Mouse (Mus musculus): ENCODE results near the gene Gm11733. TPM values are rescaled to one million over a fixed set of nuclear protein-coding genes. Genes with fewer than 3 reads are reported as not detected.
"Not testable (repeated sequence)": the region's sequence is repeated elsewhere in the genome, so short reads cannot be mapped to it uniquely, and the experiment has no call there.

Gene Gm11733
- not detected for total RNA-seq (2021)

- intact Hi-C loops (cut with DNase I): no loop called here
Measured at GRCm38 (mm10) chr11:117484198-117484597, at the start of gene Gm11733. TSS of gene Gm11733 (plus strand) at chr11:117484368.

GRCm38 (mm10) chr11:117436401-117437109, 47.6 kb upstream of the Gm11733 start:
- no peak for DNase-seq (ENCODE audit: low spot score)
- intact Hi-C loops (cut with DNase I): no loop called here

More at GRCm38 (mm10) chr11:117484198-117484597, at the start of gene Gm11733:
- no peak for DNase-seq (ENCODE audit: low spot score)

GRCm38 (mm10) chr11:117437110-117437490, 47.1 kb upstream of the Gm11733 start:
- DNase-seq (ENCODE audit: low spot score): no peak
- intact Hi-C loops (cut with DNase I): no loop called here

GRCm38 (mm10) chr11:117438363-117438762, 45.8 kb upstream of the Gm11733 start:
- no peak for DNase-seq (ENCODE audit: low spot score)
- intact Hi-C loops (cut with DNase I): no loop called here

- DNase-seq (ENCODE audit: low spot score): no peak
- intact Hi-C loops (cut with DNase I): no loop called here
Measured at GRCm38 (mm10) chr11:117440865-117441425, 43.2 kb upstream of the Gm11733 start.

- intact Hi-C loops (cut with DNase I): no loop called here
- no peak for DNase-seq (ENCODE audit: low spot score)
Measured at GRCm38 (mm10) chr11:117444090-117444489, 40.1 kb upstream of the Gm11733 start.

GRCm38 (mm10) chr11:117445707-117446106, 38.5 kb upstream of the Gm11733 start:
- DNase-seq (ENCODE audit: low spot score): no peak
- intact Hi-C loops (cut with DNase I): no loop called here

GRCm38 (mm10) chr11:117454086-117454485, 30.1 kb upstream of the Gm11733 start:
- DNase-seq (ENCODE audit: low spot score): no peak
- intact Hi-C loops (cut with DNase I): loop anchor here (10.0 kb wide), 1 partner anchor 249 kb away; no protein-coding TSS in a partner anchor

- no peak for DNase-seq (ENCODE audit: low spot score)
- intact Hi-C loops (cut with DNase I): loop anchor here (10.0 kb wide), 1 partner anchor 254 kb away; no protein-coding TSS in a partner anchor
Measured at GRCm38 (mm10) chr11:117459148-117459547, 25.0 kb upstream of the Gm11733 start.

- DNase-seq (ENCODE audit: low spot score): no peak
- intact Hi-C loops (cut with DNase I): no loop called here
Measured at GRCm38 (mm10) chr11:117462202-117462864, 21.8 kb upstream of the Gm11733 start.

GRCm38 (mm10) chr11:117463416-117463815, 20.8 kb upstream of the Gm11733 start:
- intact Hi-C loops (cut with DNase I); DNase-seq (ENCODE audit: low spot score): not testable (repeated sequence)

GRCm38 (mm10) chr11:117466292-117466691, 17.9 kb upstream of the Gm11733 start:
- DNase-seq (ENCODE audit: low spot score): no peak
- intact Hi-C loops (cut with DNase I): no loop called here

- intact Hi-C loops (cut with DNase I): no loop called here
Measured at GRCm38 (mm10) chr11:117466911-117467310, 17.3 kb upstream of the Gm11733 start.

GRCm38 (mm10) chr11:117468585-117469363, 15.4 kb upstream of the Gm11733 start:
- DNase-seq (ENCODE audit: low spot score): no peak
- intact Hi-C loops (cut with DNase I): no loop called here

More at GRCm38 (mm10) chr11:117466911-117467310, 17.3 kb upstream of the Gm11733 start:
- no peak for DNase-seq (ENCODE audit: low spot score)

- no peak for DNase-seq (ENCODE audit: low spot score)
- intact Hi-C loops (cut with DNase I): no loop called here
Measured at GRCm38 (mm10) chr11:117469724-117470123, 14.4 kb upstream of the Gm11733 start.

- intact Hi-C loops (cut with DNase I): no loop called here
- no peak for DNase-seq (ENCODE audit: low spot score)
Measured at GRCm38 (mm10) chr11:117470586-117471195, 13.5 kb upstream of the Gm11733 start.

- no peak for DNase-seq (ENCODE audit: low spot score)
- intact Hi-C loops (cut with DNase I): no loop called here
Measured at GRCm38 (mm10) chr11:117471625-117472283, 12.4 kb upstream of the Gm11733 start.

- no peak for DNase-seq (ENCODE audit: low spot score)
- intact Hi-C loops (cut with DNase I): no loop called here
Measured at GRCm38 (mm10) chr11:117472885-117473284, 11.3 kb upstream of the Gm11733 start.

- DNase-seq (ENCODE audit: low spot score): no peak
- intact Hi-C loops (cut with DNase I): loop anchor here (5.0 kb wide), 1 partner anchor 88 kb away; no protein-coding TSS in a partner anchor
Measured at GRCm38 (mm10) chr11:117475204-117475603, 9.0 kb upstream of the Gm11733 start.

Data from heart, postnatal 25 days (tissue).